Mouse (Mus musculus) limb, embryonic 14.5 days (tissue): ENCODE data around the gene Rtp2. TPM values are rescaled to one million over a fixed set of nuclear protein-coding genes. Genes with fewer than 3 reads are reported as not detected.

Experiments
- ATAC-seq: fragments of 200-750 bp; cut with Nextera tagmentation; 2 replicates; pipeline ENCODE4 v1.8.0; 2017; ENCODE audit warnings: low read depth, moderate number of reproducible peaks, moderate TSS enrichment; ENCODE audit not compliant: low FRiP score
- DNase-seq: peaks from one replicate; pipeline ENCODE4 v3.0.0-alpha.2; 2015; ENCODE audit warnings: low spot score
- H3K27ac ChIP-seq: fragments of 300-500 bp; sonication (generic); replicated peaks from 2 replicates; pipeline ENCODE4 v1.5.1; 2014; ENCODE audit warnings: low read depth, mild to moderate bottlenecking, low read length, moderate library complexity, mixed read lengths
- H3K27me3 ChIP-seq: fragments of 300-500 bp; sonication (generic); 2 replicates; pipeline ENCODE4 v1.6.1; 2014; ENCODE audit warnings: low read length, mixed read lengths; ENCODE audit not compliant: control insufficient read depth, insufficient read depth
- H3K36me3 ChIP-seq: fragments of 300-500 bp; sonication (generic); 2 replicates; pipeline ENCODE4 v1.6.1; 2014; ENCODE audit warnings: mild to moderate bottlenecking, low read length, moderate library complexity, mixed read lengths; ENCODE audit not compliant: control insufficient read depth, insufficient read depth
- H3K4me1 ChIP-seq: fragments of 300-500 bp; sonication (generic); 2 replicates; pipeline ENCODE4 v1.6.1; 2014; ENCODE audit warnings: antibody characterized with exemption, low read length, mixed read lengths; ENCODE audit not compliant: control insufficient read depth, insufficient read depth
- H3K4me2 ChIP-seq: fragments of 300-500 bp; sonication (generic); replicated peaks from 2 replicates; pipeline ENCODE4 v1.6.1; 2014; ENCODE audit warnings: low read depth, mild to moderate bottlenecking, low read length, moderate library complexity; ENCODE audit not compliant: severe bottlenecking
- H3K4me3 ChIP-seq: fragments of 300-500 bp; sonication (generic); replicated peaks from 2 replicates; pipeline ENCODE4 v1.5.1; 2014; ENCODE audit warnings: low read length
- H3K9ac ChIP-seq: fragments of 300-500 bp; sonication (generic); 2 replicates; pipeline ENCODE4 v1.6.1; 2014; ENCODE audit warnings: mild to moderate bottlenecking, low read depth, low read length, moderate library complexity; ENCODE audit not compliant: severe bottlenecking
- H3K9me3 ChIP-seq: fragments of 300-500 bp; sonication (generic); 2 replicates; pipeline ENCODE4 v1.6.1; 2016; ENCODE audit warnings: low read length; ENCODE audit not compliant: control insufficient read depth
- POLR2A ChIP-seq: fragments of 200-500 bp; IDR thresholded peaks from 2 replicates; pipeline ENCODE4 v1.8.0; 2012; ENCODE audit warnings: inconsistent platforms, mild to moderate bottlenecking, moderate library complexity, borderline replicate concordance; ENCODE audit not compliant: insufficient read depth, insufficient read length; ENCODE audit errors: extremely low read depth
- WGBS: fragments of 180-500 bp; shearing (Covaris S2); extraction: QIAGEN DNeasy Blood & Tissue Kit; methylation state at CpG from one replicate; pipeline ENCODE4 v1.1.7; 2014; 5-methylcytosine and 5-hydroxymethylcytosine counted together
- polyA plus RNA-seq, 2 experiments: library from polyadenylated mRNA; depleted of rRNA in 1 of 2; stranded (reverse) in 1 of 2; unstranded in 1 of 2; fragments of >200 nt; fragmentation: Nextera tagmentation in 1 of 2; extraction: Ambion mirVana in 1 of 2; gene quantifications; 2 replicates each; pipeline versions ENCODE4 v1.2.1 to v1.2.3; 2012 to 2014

Gene Rtp2
- polyA plus RNA-seq, 2 experiments: not detected

DNA sequence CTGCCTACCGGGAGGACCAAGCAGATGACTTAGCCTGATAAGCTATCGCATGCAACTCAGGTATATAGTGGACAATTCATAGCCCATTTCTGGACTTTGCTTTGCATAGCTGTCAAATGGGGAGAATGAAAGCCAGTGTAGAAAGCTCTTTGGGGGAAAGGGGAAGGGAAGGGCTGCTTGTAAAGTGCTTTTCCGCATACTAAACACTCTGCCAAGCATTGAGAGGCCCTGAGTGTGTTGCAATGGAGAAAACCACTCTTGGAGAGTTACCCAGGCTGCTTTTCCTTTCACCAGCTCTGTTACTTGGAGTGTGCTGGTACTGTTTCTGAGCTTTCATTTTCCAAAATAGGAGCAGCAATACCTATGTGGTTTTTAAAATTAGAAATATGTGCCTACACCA, 45.5 kb upstream of the Rtp2 start:
- no peaks in the 10 kb centered on the region for H3K9me3 ChIP-seq
- ATAC-seq (no peak), DNase-seq (no peak)
- H3K27me3 ChIP-seq: peaks cover 21% of the 10 kb centered on the region
- 75% methylated on average over 3 of the region's 3 CpGs for WGBS
- H3K9ac ChIP-seq: no peak overlapping the region
- peaks cover 14% of the 10 kb centered on the region for H3K36me3 ChIP-seq
- no peak overlapping the region for H3K27ac ChIP-seq
- peaks cover 19% of the 10 kb centered on the region for H3K4me1 ChIP-seq
- H3K4me2 ChIP-seq: no peak overlapping the region
- no peak for TF ChIP-seq POLR2A
- no peak overlapping the region for H3K4me3 ChIP-seq

DNA sequence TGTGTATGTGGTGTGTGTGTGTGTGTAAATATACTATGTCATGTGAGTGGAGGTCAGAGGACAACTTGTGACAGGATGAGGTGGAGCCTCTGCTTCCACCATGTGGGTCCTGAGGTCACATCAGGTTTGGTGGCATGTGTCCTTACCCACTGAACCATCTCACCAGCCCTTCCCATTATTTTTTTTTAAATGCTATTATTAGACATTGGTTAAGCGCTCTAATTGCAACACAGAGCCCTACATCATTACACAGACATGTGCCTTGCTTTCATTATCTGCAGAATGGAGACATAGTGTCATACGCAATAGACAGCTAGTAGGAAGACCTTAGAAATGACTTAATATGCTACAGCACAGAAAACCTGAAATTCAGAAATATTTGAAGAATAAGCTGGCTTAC, 44.0 kb upstream of the Rtp2 start:
- Histone ChIP-seq H3K4me2 (no peak overlapping the region), H3K27ac (no peak overlapping the region), H3K27me3 (peaks cover 12% of the 10 kb centered on the region), H3K4me1 (peaks cover 15% of the 10 kb centered on the region), H3K9ac (no peak overlapping the region), H3K4me3 (no peak overlapping the region), H3K9me3 (no peaks in the 10 kb centered on the region), H3K36me3 (peaks cover 23% of the 10 kb centered on the region)
- DNase-seq (no peak), ATAC-seq (no peak)
- TF ChIP-seq POLR2A: no peak
- WGBS: 86% methylated on average over 2 of the region's 2 CpGs

DNA sequence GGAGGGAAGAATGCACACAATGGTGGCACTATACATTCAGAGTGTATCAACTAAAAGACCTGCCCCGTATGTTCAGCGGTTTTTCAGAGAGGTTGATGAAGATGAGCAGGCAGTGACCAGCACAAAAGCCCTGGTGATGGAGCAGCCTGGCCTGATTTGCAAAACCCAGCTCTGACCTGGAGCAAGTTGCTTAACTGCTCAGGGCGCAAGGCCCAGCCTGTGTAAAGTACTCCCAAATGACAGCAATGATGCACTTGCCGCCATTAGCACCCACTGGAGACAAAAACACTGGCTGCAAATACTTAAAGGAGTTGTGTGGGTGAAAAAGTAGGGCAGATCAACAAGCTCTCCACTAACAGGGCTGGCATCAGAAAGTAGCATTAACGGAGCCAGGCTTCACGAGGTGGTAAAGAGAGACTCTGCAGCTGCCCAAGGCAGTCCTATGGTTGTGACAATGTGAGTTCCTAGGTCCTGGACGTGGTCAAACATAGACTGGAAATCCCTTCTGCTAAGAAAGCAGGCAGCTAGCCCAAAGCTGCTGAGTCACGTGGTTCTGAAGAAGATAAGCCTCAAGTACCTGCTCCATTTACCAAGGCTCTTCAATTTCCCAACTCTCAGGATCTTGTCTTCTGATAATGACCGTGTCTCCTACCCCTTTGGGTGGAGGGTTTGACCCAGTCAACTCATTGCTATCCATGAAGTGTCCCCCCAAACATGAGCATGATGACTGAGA, 41.6 kb upstream of the Rtp2 start:
- H3K4me3 ChIP-seq: no peak overlapping the region
- ATAC-seq (no peak), DNase-seq (no peak)
- no peaks in the 10 kb centered on the region for H3K27me3 ChIP-seq
- TF ChIP-seq POLR2A: no peak
- peaks cover 17% of the 10 kb centered on the region for H3K4me1 ChIP-seq
- no peaks in the 10 kb centered on the region for H3K9me3 ChIP-seq
- H3K27ac ChIP-seq: no peak overlapping the region
- WGBS: 82% methylated on average over 9 of the region's 9 CpGs
- no peak overlapping the region for H3K4me2 ChIP-seq
- H3K9ac ChIP-seq: no peak overlapping the region
- H3K36me3 ChIP-seq: peaks cover 23% of the 10 kb centered on the region

DNA sequence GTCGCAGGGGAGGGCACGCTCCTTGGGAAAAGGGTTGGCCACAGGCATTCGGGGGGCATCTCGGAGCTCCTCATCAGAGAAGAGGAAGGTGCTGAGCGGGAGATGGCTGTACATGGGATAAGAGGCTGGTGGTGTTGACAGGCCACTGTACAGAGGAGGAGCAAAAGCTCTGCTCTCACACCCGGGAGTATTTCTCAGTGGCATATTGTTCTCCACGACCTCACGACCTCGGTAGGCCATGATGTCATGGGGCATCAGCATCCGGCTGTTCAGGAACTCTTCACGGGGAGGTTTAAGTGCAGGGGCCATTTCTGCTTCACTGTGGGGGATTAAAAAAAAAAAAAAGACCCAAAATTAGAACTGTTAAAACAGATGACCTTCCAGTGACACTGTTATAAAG, 40.7 kb upstream of the Rtp2 start:
- no peaks in the 10 kb centered on the region for H3K9me3 ChIP-seq
- no peak overlapping the region for H3K9ac ChIP-seq
- WGBS: 72% methylated on average over 11 of the region's 11 CpGs
- no peaks in the 10 kb centered on the region for H3K27me3 ChIP-seq
- ATAC-seq (0 out of 2 replicates have a peak, but pooled peaks have one; percentile 10), DNase-seq (no peak)
- H3K4me1 ChIP-seq: peaks cover 17% of the 10 kb centered on the region
- no peak for TF ChIP-seq POLR2A
- peaks cover 26% of the 10 kb centered on the region for H3K36me3 ChIP-seq
- no peak overlapping the region for H3K27ac ChIP-seq
- no peak overlapping the region for H3K4me2 ChIP-seq
- H3K4me3 ChIP-seq: no peak overlapping the region

DNA sequence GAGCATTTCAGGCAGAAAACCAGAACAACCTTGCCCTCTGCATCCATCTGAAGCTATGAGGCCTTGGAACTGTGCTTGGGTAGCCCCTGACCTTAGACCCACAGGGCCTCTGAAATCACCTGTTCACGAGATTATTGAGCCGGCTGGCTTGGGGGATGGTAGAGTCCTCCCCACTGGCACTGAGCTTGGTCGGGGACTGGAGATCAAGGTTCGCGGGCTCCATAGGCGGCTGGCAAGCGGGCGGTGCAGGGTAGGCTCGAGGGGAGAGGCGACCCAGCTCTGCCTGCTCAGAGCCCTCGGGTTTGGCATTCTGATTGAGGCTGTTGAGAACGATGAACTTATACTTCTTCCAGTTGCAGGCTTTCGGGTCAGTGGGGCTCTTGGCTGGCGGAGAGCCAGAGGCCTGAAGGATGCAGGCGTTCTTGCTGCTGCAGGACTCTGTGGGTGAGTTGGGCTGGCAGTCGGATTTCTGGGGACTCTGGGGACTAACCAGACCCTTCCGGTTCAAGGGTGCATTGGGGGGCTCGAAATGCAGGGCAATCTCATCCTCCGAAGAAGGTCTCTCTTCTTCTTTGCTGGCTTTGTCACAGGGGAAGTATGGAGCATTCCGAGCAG, 40.0 kb upstream of the Rtp2 start:
- Histone ChIP-seq H3K4me2 (no peak overlapping the region), H3K9me3 (no peaks in the 10 kb centered on the region), H3K4me1 (peaks cover 17% of the 10 kb centered on the region), H3K27ac (no peak overlapping the region), H3K9ac (no peak overlapping the region), H3K36me3 (peaks cover 28% of the 10 kb centered on the region), H3K4me3 (no peak overlapping the region), H3K27me3 (no peaks in the 10 kb centered on the region)
- DNase-seq (no peak), ATAC-seq (no peak)
- WGBS: 71% methylated on average over 20 of the region's 20 CpGs
- TF ChIP-seq POLR2A: no peak

DNA sequence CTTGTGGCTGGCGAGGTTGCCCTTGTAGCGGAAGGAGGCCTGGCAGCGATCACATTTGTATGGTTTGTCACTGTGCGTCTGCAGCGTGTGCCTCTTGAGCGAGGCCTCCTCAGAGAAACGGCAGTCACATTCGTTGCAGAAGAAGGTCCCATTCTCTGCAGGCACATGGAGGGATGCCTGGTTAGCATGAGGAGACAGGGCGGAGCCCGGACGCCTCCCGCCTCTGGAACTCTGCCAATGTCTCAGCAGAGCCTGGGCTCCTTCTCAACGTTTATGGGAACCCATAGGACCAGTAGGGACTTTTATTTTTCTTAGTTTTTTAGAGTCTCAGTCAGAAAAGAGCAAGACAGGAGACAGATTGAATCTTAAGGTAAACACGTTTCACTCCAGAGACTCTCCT, 37.7 kb upstream of the Rtp2 start:
- WGBS: 64% methylated on average over 14 of the region's 14 CpGs
- ATAC-seq (0 out of 2 replicates have a peak, but pooled peaks have one; percentile 27), DNase-seq (no peak)
- no peak for TF ChIP-seq POLR2A
- H3K9me3 ChIP-seq: no peaks in the 10 kb centered on the region
- H3K4me3 ChIP-seq: no peak overlapping the region
- H3K4me1 ChIP-seq: peaks cover 17% of the 10 kb centered on the region
- H3K27me3 ChIP-seq: no peaks in the 10 kb centered on the region
- peaks cover 37% of the 10 kb centered on the region for H3K36me3 ChIP-seq
- no peak overlapping the region for H3K9ac ChIP-seq
- H3K27ac ChIP-seq: no peak overlapping the region
- H3K4me2 ChIP-seq: no peak overlapping the region
